Mouse (Mus musculus) liver, adult 2 months (tissue): ENCODE data around the gene Barx1.

Experiments
- CTCF ChIP-seq: fragments of 200-500 bp; IDR thresholded peaks from 2 replicates; pipeline ENCODE4 v1.5.1; 2011; ENCODE audit warnings: low read depth, low read length, control low read depth
- POLR2A ChIP-seq: fragments of 200-500 bp; IDR thresholded peaks from 2 replicates; pipeline ENCODE4 v1.6.1; 2011; ENCODE audit warnings: low read length, control low read depth; ENCODE audit not compliant: insufficient read depth; ENCODE audit errors: extremely low read depth

- TF ChIP-seq CTCF: no peak
- no peak for TF ChIP-seq POLR2A
Measured at GRCm38 (mm10) chr13:48686666-48687065, 23.9 kb downstream of the Barx1 start.
